Mouse (Mus musculus): ENCODE results near the gene Oas1a.
"Not testable (repeated sequence)": the region's sequence is repeated elsewhere in the genome, so short reads cannot be mapped to it uniquely, and the experiment has no call there.

The Oas1a gene

DNA sequence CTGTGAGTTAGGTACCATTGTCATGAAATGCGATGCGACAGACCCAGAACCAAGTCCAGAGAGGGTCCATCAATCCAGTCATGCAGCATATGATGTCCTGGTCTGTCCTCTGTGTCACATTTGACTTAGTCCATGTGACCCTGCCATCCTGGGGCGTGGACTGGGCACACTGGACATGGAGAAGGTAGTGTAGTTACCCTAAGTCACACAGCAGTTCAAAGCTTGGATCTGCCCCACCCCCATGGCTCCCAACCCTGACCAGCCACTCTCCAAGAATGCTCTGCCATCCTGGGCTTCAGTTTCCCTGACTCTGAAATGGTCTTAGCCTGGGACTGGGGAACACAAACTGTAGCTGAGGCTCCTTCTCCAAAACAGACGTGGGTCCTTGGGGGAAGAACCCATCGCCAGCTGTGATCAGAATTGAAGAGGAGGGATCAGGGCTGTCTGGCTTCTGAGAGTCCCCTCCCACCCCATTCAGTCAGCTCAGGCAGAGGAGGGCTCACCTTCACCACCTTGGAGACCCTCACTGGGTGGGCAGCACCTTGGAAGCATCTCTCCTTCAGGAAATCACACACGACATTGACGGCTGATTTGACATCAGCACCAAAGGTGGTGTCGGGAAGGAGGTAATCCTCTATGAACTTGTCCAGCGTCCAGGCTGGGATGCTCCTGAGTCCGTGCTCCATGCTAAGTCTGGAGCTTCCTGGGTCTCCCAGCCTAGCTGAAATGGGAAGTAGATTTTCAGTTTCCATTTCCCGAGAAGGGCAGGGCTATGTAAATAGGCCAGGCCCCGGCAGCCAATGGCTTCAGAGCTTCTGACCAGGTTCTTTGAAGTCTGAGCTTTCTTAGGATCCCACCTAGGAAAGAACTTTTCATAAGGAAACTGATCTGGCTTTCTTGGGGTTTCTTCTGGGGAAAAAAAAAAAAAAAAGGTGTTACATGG is at the start of gene Oas1a:
Oas1a (minus strand) TSS at position 731 of the 943 bp plus-strand sequence.
- peak; percentile 9 for DNase-seq (ENCODE audit: low read depth, low spot score)

- DNase-seq (ENCODE audit: low read depth, low spot score), result peak; percentile 71
Measured at GRCm38 (mm10) chr5:120953974-120954373, 46.7 kb upstream of the Oas1a start.

- DNase-seq (ENCODE audit: low read depth, low spot score), result no peak
Measured at GRCm38 (mm10) chr5:120952242-120952770, 45.0 kb upstream of the Oas1a start.

DNA sequence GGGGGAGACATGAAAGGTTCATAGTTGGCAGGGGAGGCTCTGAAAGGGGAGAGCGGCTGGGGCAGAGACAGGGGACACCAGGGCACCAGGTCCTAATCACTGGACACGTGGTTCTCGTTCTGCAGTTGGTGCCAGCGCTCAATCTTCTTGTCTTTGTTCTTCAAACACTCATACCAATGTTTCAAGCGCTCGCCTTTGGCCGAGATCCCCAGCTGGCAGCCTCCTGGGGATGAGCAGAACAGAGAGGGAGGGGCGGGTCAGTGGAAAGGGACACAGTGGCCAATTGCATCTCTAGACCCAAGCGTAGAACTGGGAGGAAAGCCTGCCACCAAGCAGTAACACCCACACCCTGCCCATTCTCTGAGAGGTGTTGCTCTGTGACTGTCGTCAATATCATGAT is 34.8 kb upstream of the Oas1a start:
- no peak for DNase-seq (ENCODE audit: low read depth, low spot score)

- DNase-seq (ENCODE audit: low read depth, low spot score), result peak; percentile 7
Measured at GRCm38 (mm10) chr5:120938586-120938985, 31.3 kb upstream of the Oas1a start.

- no peak for DNase-seq (ENCODE audit: low read depth, low spot score)
Measured at GRCm38 (mm10) chr5:120937841-120938240, 30.5 kb upstream of the Oas1a start.

DNA sequence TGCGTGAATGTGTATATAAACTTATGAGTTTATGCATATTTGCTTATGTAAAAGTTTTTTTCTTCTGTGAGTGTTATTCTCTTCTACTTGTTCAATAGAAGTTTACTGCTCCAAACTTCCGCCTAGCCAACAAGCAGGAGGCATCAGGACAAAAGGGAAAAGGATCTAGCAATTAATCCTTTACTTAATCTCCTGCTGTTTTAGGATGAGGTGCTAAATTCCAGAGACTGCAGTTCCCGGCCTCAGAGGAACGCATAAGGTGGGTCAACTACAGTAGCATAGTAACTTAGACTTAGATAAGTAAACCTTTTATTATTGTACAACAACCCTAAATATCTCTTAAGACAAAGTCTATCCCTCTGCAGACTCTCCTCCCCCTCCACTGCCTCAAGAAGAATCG is 26.6 kb upstream of the Oas1a start:
- DNase-seq (ENCODE audit: low read depth, low spot score), result no peak

DNA sequence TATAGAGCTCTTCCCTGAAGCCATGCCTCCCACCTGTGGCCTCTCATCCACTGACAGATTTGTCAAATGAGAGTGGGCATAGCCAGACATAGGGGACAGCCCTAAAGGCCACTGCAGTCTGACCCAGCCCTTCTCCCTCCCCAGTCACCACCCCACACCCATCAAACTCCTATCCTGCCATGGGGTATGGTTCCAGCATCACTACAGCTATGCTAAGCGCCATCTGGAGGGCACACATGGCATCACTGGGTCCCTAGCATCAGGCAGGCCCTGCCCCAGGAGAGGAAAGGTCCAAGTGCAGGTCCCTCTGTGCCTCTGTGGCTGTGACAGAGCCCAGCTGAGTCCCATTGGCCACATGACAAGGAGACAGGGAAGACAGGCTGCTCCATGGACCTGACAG is 19.7 kb upstream of the Oas1a start:
- peak; percentile 24 for DNase-seq (ENCODE audit: low read depth, low spot score)

DNA sequence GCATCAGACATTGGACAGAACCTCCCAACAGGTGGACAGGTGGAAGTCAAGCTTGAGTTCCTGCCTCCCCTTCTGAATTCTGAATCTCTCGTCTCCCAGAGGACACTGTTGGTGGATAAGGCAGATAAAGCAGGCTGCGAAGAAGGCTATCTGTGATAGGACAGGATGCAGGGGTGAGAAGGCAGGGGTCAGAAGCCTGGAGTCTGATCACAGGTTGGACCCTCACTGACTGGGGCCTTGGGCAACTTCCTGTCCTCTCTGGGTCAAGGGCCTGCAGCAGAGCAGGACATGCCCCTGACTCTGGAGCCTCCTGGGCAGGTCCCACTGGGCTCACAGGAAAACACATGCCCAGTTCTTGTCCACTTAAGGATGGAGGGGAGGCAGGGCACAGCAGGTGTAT is 19.0 kb upstream of the Oas1a start:
- DNase-seq (ENCODE audit: low read depth, low spot score), result not testable (repeated sequence)

DNA sequence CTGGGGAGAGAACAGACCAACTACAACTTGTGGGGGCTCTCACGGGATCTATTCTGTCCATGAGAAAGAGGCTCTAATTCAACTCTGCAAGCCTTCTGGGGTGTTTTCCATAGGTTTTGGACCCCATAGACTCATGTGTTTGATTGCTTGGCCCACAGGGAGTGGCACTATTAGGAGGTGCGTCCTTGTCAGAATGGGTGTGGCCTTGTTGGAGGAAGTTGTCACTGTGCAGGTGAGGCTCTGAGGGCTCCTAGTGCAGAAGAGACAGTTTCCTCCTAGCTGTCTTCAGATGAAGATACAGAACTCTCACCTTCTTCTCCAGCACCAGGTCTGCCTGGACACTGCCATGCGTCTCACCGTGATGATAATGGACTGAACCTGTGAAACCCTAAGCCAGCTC is 17.2 kb upstream of the Oas1a start:
- not testable (repeated sequence) for DNase-seq (ENCODE audit: low read depth, low spot score)

DNA sequence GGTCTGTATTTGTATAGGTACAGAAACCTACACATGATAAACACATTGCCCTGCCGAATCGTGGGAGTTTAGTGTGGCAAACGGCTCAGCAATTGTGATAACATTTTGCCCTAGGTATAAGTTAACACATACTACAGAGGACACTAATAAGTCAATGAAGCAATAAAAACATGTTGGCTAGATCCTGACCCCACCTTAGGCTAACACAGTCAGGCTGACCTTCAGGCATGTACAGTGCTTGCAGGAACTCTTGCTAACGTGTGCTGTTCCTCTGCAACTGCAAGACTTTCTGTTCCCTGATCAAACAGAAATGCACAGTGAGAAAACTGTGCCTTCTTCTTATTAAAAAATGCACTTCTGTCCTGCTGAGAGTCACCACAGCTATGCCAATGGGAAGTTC is 16.6 kb upstream of the Oas1a start:
- DNase-seq (ENCODE audit: low read depth, low spot score), result no peak

- no peak for DNase-seq (ENCODE audit: low read depth, low spot score)
Measured at GRCm38 (mm10) chr5:120920296-120920695, 13.0 kb upstream of the Oas1a start.

GRCm38 (mm10) chr5:120919156-120919935 is 12.0 kb upstream of the Oas1a start:
- not testable (repeated sequence) for DNase-seq (ENCODE audit: low read depth, low spot score)

DNA sequence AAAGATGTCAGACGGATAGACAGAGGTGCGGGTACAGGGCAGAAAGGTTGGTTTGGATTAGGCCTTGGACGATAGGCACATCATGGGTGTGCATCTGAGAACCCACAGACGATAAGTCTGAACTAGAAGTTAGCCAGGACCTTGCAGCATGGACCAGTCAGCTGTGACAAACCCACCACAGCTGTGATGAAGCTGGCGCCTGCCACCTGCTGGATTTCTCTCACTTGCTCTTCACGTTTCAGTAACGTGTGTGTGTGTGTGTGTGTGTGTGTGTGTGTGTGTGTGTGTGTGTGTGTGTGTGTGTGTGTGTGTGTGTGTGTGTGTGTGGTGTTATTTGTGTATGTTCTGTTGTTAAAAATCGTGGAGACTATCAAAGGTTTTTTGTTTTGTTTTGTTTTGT is 6.9 kb upstream of the Oas1a start, which contains the start of gene Oas1d:
Oas1d (plus strand) TSS at position 333 of the 400 bp plus-strand sequence.
- peak; percentile 14 for DNase-seq (ENCODE audit: low read depth, low spot score)

DNA sequence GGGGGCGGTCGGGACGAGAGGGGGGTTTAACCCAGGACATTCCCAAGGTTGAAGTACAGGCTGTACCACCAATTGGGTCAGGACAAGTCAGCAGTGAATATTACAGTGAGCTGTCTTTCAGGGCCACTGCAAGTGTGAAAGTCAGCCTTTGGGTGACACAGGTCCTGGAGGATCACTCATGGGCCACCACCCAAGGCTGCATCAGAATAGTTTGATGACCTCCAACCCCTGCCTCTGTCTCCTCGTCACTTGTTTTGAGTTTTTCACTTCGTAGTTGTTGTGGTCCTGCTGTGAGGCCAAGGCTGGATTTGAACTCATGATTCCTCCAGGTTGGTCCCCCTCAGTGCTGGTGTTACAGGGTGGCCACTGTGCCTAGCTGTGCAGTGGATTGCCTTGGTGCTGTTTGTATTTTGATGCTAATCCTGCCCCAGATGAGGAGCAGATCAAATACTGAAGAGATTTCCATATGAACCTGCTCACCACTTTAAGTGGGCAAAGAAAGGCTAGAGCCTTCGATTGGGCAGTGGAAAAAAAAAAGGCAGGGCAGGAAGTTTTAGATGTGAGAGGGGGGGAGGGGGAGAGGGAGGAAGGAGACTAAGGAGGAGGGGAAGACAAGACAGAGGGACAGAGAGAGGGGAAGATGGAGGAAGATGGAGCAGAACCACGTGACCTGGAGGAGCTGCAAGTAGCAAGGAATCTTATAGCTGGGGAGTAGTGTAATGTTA is 1.0 kb upstream of the Oas1a start:
- DNase-seq (ENCODE audit: low read depth, low spot score), result no peak

- no peak for DNase-seq (ENCODE audit: low read depth, low spot score)
Measured at GRCm38 (mm10) chr5:120902056-120902455, 5.3 kb downstream of the Oas1a start.

GRCm38 (mm10) chr5:120900666-120901065 is 6.7 kb downstream of the Oas1a start:
- no peak for DNase-seq (ENCODE audit: low read depth, low spot score)

GRCm38 (mm10) chr5:120898726-120899125 is 8.6 kb downstream of the Oas1a start:
- DNase-seq (ENCODE audit: low read depth, low spot score), result no peak

DNA sequence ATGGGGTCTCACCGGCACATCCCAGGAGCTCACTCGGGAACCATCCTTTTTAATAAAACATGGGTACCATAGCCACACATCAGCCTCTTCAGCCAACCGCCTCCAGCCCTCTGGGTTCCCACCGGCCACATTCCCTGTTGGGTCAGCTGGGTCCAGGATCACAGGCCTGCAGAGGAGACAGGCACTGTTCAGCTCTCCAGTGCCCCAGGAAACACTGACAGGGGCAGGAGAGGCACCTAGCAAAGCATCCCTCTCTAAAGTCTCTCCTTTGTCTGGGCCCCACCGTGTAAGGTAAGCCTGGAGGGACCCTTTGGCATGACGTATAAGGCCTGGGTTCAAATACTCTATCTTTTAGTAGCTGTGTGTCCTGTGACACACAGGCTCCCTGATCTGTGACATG is 9.0 kb downstream of the Oas1a start:
- no peak for DNase-seq (ENCODE audit: low read depth, low spot score)

DNA sequence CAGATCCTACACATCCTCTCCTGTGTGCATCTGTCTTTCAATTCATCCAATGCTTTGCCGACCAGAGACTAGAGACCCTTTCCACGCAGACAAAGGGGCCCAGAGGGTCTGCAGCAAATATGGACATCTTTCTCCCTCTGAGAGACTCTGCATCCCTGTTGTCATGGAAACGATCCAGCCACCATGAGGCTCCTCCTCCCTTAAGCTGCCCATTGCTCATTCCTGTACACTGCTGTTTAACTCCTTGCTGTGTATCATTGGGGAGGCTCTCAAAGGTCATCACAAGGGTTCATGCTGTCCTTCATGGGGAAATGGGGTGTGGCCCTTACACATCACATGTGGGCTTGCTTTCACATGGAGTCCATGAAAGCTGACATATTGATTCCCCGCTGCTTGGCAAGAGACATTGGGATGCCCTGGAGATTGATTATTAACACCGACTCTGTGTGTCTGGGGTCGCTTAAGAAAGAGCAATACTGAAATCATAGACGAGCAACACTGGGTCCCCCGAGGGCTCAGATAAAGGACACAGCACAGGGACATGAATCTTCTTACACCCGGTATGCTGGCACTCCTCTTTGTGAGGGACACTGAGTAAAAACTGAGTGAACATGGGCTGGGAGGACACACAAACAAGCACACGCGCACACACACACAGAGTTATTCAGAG is 12.0 kb downstream of the Oas1a start:
- DNase-seq (ENCODE audit: low read depth, low spot score), result no peak

GRCm38 (mm10) chr5:120894692-120895091 is 12.6 kb downstream of the Oas1a start:
- not testable (repeated sequence) for DNase-seq (ENCODE audit: low read depth, low spot score)
